Mouse (Mus musculus) 3134 (cell line): ENCODE results near the gene U2af2.
A peak's percentile ranks its signal among the peaks of the same experiment; 100 is the strongest.
"Not testable (repeated sequence)": the region's sequence is repeated elsewhere in the genome, so short reads cannot be mapped to it uniquely, and the experiment has no call there.

Source experiments
- DNase-seq: peaks from one replicate; pipeline ENCODE4 v3.0.0-alpha.2; 2011; ENCODE audit warnings: low spot score; ENCODE audit not compliant: insufficient read length; ENCODE audit errors: extremely low read depth

U2af2 gene

GRCm38 (mm10) chr7:5061774-5062359 is at the start of gene U2af2:
Gene U2af2 (plus strand): TSS chr7:5062143.
- peak; percentile 92 for DNase-seq

GRCm38 (mm10) chr7:5012681-5013513 is 49.0 kb upstream of the U2af2 start:
- DNase-seq, result no peak

GRCm38 (mm10) chr7:5014251-5015117 is 47.5 kb upstream of the U2af2 start, which contains the start of the genes Zfp524 and Fiz1:
Gene Zfp524 (plus strand): TSS chr7:5014415.
Gene Fiz1 (minus strand): TSS chr7:5014697.
- peak; percentile 96 for DNase-seq

- peak; percentile 94 for DNase-seq
Observed at GRCm38 (mm10) chr7:5015118-5016001, 46.6 kb upstream of the U2af2 start, which contains the start of gene Gm44973. Gene Gm44973 (plus strand): TSS chr7:5015496.

GRCm38 (mm10) chr7:5016057-5016456 is 45.9 kb upstream of the U2af2 start:
- DNase-seq, result no peak

- DNase-seq, result no peak
Observed at GRCm38 (mm10) chr7:5016920-5017319, 45.0 kb upstream of the U2af2 start.

GRCm38 (mm10) chr7:5017352-5017751 is 44.6 kb upstream of the U2af2 start:
- no peak for DNase-seq

- DNase-seq, result no peak
Observed at GRCm38 (mm10) chr7:5017931-5018330, 44.0 kb upstream of the U2af2 start.

- not testable (repeated sequence) for DNase-seq
Observed at GRCm38 (mm10) chr7:5019576-5019975, 42.4 kb upstream of the U2af2 start.

GRCm38 (mm10) chr7:5020000-5020681 is 41.8 kb upstream of the U2af2 start, which contains the start of the genes Zfp865 and Ccdc106:
Gene Zfp865 (plus strand): TSS chr7:5020376.
Gene Ccdc106 (plus strand): TSS chr7:5020553.
- DNase-seq, result peak; percentile 99

- DNase-seq, result no peak
Observed at GRCm38 (mm10) chr7:5020685-5021084, 41.3 kb upstream of the U2af2 start.

- DNase-seq, result no peak
Observed at GRCm38 (mm10) chr7:5021197-5021596, 40.7 kb upstream of the U2af2 start.

- no peak for DNase-seq
Observed at GRCm38 (mm10) chr7:5029543-5029942, 32.4 kb upstream of the U2af2 start.

- DNase-seq, result no peak
Observed at GRCm38 (mm10) chr7:5029946-5030345, 32.0 kb upstream of the U2af2 start.

- DNase-seq, result no peak
Observed at GRCm38 (mm10) chr7:5030554-5031275, 31.2 kb upstream of the U2af2 start.

GRCm38 (mm10) chr7:5031496-5031895 is 30.4 kb upstream of the U2af2 start:
- no peak for DNase-seq

- no peak for DNase-seq
Observed at GRCm38 (mm10) chr7:5033818-5034217, 28.1 kb upstream of the U2af2 start, which contains the start of gene 4632433K11Rik. Gene 4632433K11Rik (plus strand): TSS chr7:5034118.

- DNase-seq, result no peak
Observed at GRCm38 (mm10) chr7:5035628-5036027, 26.3 kb upstream of the U2af2 start.

GRCm38 (mm10) chr7:5036136-5036535 is 25.8 kb upstream of the U2af2 start:
- DNase-seq, result no peak
